Mouse (Mus musculus): ENCODE measurements at regions not wholly inside any gene's neighbourhood (a gene's known extent, or its start where the extent isn't known, plus 50 kb on each side); places are given as distances from the start of the nearest gene placed in this dataset.

GRCm38 (mm10) chr12:26072180-26072579, 342.9 kb downstream of the Rnf144a start:
- DNase-seq (ENCODE audit: low spot score in 2 of 2), result no peak

- peak; percentile 16 to 44 for DNase-seq (ENCODE audit: low spot score in 2 of 2)
Observed at GRCm38 (mm10) chr12:26071610-26072009, 343.4 kb downstream of the Rnf144a start.

- DNase-seq (ENCODE audit: low spot score in 2 of 2), result no peak
Observed at GRCm38 (mm10) chr12:26068685-26069008, 346.4 kb downstream of the Rnf144a start.

- no peak for DNase-seq (ENCODE audit: low spot score in 2 of 2)
Observed at GRCm38 (mm10) chr12:26067866-26068684, 347.0 kb downstream of the Rnf144a start.

- DNase-seq (ENCODE audit: low spot score in 2 of 2), result no peak
Observed at GRCm38 (mm10) chr12:26060378-26060777, 354.7 kb downstream of the Rnf144a start.

GRCm38 (mm10) chr12:26059090-26059489, 356.0 kb downstream of the Rnf144a start:
- no peak for DNase-seq (ENCODE audit: low spot score in 2 of 2)

- no peak for DNase-seq (ENCODE audit: low spot score in 2 of 2)
Observed at GRCm38 (mm10) chr12:26057491-26058054, 357.5 kb downstream of the Rnf144a start.

GRCm38 (mm10) chr12:26046991-26047390, 368.1 kb downstream of the Rnf144a start:
- DNase-seq (ENCODE audit: low spot score in 2 of 2), result no peak

- DNase-seq (ENCODE audit: low spot score in 2 of 2), result no peak
Observed at GRCm38 (mm10) chr12:26045321-26045720, 369.7 kb downstream of the Rnf144a start.

GRCm38 (mm10) chr12:26012951-26013350, 402.1 kb downstream of the Rnf144a start:
- DNase-seq (ENCODE audit: low spot score in 2 of 2), result no peak

GRCm38 (mm10) chr12:25994063-25994462, 421.0 kb downstream of the Rnf144a start:
- DNase-seq (ENCODE audit: low spot score in 2 of 2), result no peak

GRCm38 (mm10) chr12:25991801-25992525, 423.1 kb downstream of the Rnf144a start:
- no peak for DNase-seq (ENCODE audit: low spot score in 2 of 2)

- no peak for DNase-seq (ENCODE audit: low spot score in 2 of 2)
Observed at GRCm38 (mm10) chr12:25982545-25982944, 432.5 kb downstream of the Rnf144a start.

GRCm38 (mm10) chr12:25978335-25978734, 436.7 kb downstream of the Rnf144a start:
- no peak for DNase-seq (ENCODE audit: low spot score in 2 of 2)

GRCm38 (mm10) chr12:25958584-25958983, 456.5 kb downstream of the Rnf144a start:
- no peak for DNase-seq (ENCODE audit: low spot score in 2 of 2)

- no peak for DNase-seq (ENCODE audit: low spot score in 2 of 2)
Observed at GRCm38 (mm10) chr12:25957547-25957946, 457.5 kb downstream of the Rnf144a start.

GRCm38 (mm10) chr12:25947107-25947506, 467.9 kb downstream of the Rnf144a start:
- DNase-seq (ENCODE audit: low spot score in 2 of 2), result no peak

GRCm38 (mm10) chr12:25946121-25946520, 468.9 kb downstream of the Rnf144a start:
- DNase-seq (ENCODE audit: low spot score in 2 of 2), result no peak

- no peak for DNase-seq (ENCODE audit: low spot score in 2 of 2)
Observed at GRCm38 (mm10) chr12:25938856-25939255, 476.2 kb downstream of the Rnf144a start.

GRCm38 (mm10) chr12:25934946-25935345, 480.1 kb downstream of the Rnf144a start:
- no peak for DNase-seq (ENCODE audit: low spot score in 2 of 2)

GRCm38 (mm10) chr12:25934526-25934925, 480.5 kb downstream of the Rnf144a start:
- no peak for DNase-seq (ENCODE audit: low spot score in 2 of 2)

GRCm38 (mm10) chr12:25926367-25926766, 488.7 kb downstream of the Rnf144a start:
- no peak for DNase-seq (ENCODE audit: low spot score in 2 of 2)
